Mouse (Mus musculus) hindbrain, embryonic 15.5 days (tissue): ENCODE measurements at regions not wholly inside any gene's neighbourhood (a gene's known extent, or its start where the extent isn't known, plus 50 kb on each side); places are given as distances from the start of the nearest gene placed in this dataset.

Experiments used
- ATAC-seq: fragments of 200-750 bp; cut with Nextera tagmentation; 2 replicates; pipeline ENCODE4 v1.8.0; 2017; ENCODE audit warnings: low read depth, moderate number of reproducible peaks, moderate TSS enrichment; ENCODE audit not compliant: low FRiP score
- H3K27ac ChIP-seq: fragments of 300-500 bp; sonication (generic); replicated peaks from 2 replicates; pipeline ENCODE4 v1.5.1; 2015; ENCODE audit warnings: mild to moderate bottlenecking, inconsistent platforms
- H3K27me3 ChIP-seq: fragments of 300-500 bp; sonication (generic); 2 replicates; pipeline ENCODE4 v1.6.1; 2015; ENCODE audit warnings: control low read depth, inconsistent platforms
- H3K36me3 ChIP-seq: fragments of 300-500 bp; sonication (generic); 2 replicates; pipeline ENCODE4 v1.6.1; 2015; ENCODE audit warnings: control low read depth, inconsistent platforms
- H3K4me1 ChIP-seq: fragments of 300-500 bp; sonication (generic); replicated peaks from 2 replicates; pipeline ENCODE4 v1.6.1; 2015; ENCODE audit warnings: control low read depth, inconsistent platforms
- H3K4me2 ChIP-seq: fragments of 300-500 bp; sonication (generic); 2 replicates; pipeline ENCODE4 v1.6.1; 2015; ENCODE audit warnings: moderate library complexity, mild to moderate bottlenecking, inconsistent platforms
- H3K4me3 ChIP-seq: fragments of 300-500 bp; sonication (generic); 2 replicates; pipeline ENCODE4 v1.5.1; 2015; ENCODE audit warnings: mild to moderate bottlenecking, inconsistent platforms
- H3K9ac ChIP-seq: fragments of 300-500 bp; sonication (generic); 2 replicates; pipeline ENCODE4 v1.6.1; 2015; ENCODE audit warnings: inconsistent platforms
- H3K9me3 ChIP-seq: fragments of 300-500 bp; sonication (generic); 2 replicates; pipeline ENCODE4 v1.6.1; 2016; ENCODE audit warnings: control low read depth, inconsistent platforms
- WGBS: fragments of 180-500 bp; shearing (Covaris S2); methylation state at CpG from one replicate; pipeline ENCODE4 v1.1.7; 2015; 5-methylcytosine and 5-hydroxymethylcytosine counted together

DNA sequence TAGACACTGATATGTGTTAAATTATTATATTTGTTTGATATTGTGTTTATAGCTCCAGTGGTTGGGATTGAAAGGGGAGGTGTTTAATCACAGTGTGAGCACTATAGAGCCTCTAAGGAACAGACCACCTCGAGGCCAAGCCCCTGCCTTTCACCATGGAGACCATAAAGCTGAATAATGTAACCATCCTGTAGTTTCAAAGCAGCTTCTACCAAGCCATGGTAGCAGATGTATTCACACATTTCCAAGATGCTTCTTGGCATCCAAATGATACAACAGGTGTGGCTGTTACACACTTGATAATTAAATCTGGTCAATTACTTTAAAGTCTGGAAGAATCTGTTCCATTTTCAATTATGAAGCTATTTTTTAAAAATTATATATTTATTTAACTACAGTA, 341.7 kb upstream of the Klf6 start:
- no peaks in the 10 kb centered on the region for H3K36me3 ChIP-seq
- WGBS, result 60% methylated on average over 1 of the region's 1 CpGs
- no peak overlapping the region for H3K4me3 ChIP-seq
- no peak overlapping the region for H3K27ac ChIP-seq
- no peaks in the 10 kb centered on the region for H3K9me3 ChIP-seq
- no peak for ATAC-seq
- H3K27me3 ChIP-seq, result no peaks in the 10 kb centered on the region
- H3K9ac ChIP-seq, result no peak overlapping the region
- H3K4me2 ChIP-seq, result no peak overlapping the region
- no peaks in the 10 kb centered on the region for H3K4me1 ChIP-seq

GRCm38 (mm10) chr13:5527400-5527799, 333.9 kb upstream of the Klf6 start:
- Histone ChIP-seq H3K9me3 (no peaks in the 10 kb centered on the region), H3K4me3 (no peak overlapping the region), H3K36me3 (no peaks in the 10 kb centered on the region), H3K9ac (no peak overlapping the region), H3K4me1 (no peaks in the 10 kb centered on the region), H3K27me3 (no peaks in the 10 kb centered on the region), H3K4me2 (no peak overlapping the region), H3K27ac (no peak overlapping the region)
- no peak for ATAC-seq
- 94% methylated on average over 1 of the region's 1 CpGs for WGBS

DNA sequence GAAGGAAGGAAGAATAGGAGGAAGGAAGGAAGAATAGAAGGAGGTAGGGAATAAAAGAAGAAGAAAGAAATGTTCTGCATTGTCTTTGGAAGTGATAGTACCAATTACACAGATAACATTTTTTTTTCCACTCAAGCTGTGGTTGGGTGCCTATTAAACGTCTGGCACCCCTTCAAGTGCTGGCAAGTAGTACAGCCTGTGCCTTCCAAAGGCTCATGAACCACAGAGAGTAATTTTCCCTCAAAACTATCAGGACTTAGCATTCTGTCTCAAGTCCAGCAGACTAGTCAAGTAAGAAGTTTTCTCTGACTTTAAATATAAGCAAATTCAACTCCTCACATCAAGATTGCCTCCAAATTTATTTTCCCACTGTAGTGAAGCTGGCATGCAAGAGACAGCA, 321.0 kb upstream of the Klf6 start:
- Histone ChIP-seq H3K4me3 (no peak overlapping the region), H3K36me3 (no peaks in the 10 kb centered on the region), H3K4me1 (no peaks in the 10 kb centered on the region), H3K9me3 (no peaks in the 10 kb centered on the region), H3K9ac (no peak overlapping the region), H3K27ac (no peak overlapping the region), H3K4me2 (no peak overlapping the region), H3K27me3 (no peaks in the 10 kb centered on the region)
- no peak for ATAC-seq
- WGBS, result 58% methylated on average over 1 of the region's 1 CpGs

DNA sequence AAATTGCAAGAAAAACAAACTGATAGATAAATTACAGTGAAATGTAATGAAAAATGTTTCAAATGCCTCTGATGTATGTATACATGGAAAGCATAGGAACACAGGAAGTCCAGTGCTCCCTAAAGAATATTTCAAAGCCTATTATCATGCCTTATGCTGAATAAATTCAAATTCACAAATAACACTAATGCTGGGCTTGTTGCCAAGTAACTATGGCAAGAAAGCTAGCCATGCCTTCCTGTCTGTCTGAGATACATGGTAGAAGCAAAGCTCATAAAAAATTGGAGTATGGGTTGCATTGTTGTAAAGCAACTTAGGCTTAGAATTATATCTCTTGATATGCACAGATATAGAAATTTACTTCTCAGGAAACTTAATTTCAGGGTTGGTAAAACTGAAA, 315.8 kb upstream of the Klf6 start:
- Histone ChIP-seq H3K4me1 (no peaks in the 10 kb centered on the region), H3K4me3 (no peak overlapping the region), H3K36me3 (no peaks in the 10 kb centered on the region), H3K9me3 (no peaks in the 10 kb centered on the region), H3K4me2 (no peak overlapping the region), H3K9ac (no peak overlapping the region), H3K27me3 (no peaks in the 10 kb centered on the region), H3K27ac (no peak overlapping the region)
- ATAC-seq, result no peak

DNA sequence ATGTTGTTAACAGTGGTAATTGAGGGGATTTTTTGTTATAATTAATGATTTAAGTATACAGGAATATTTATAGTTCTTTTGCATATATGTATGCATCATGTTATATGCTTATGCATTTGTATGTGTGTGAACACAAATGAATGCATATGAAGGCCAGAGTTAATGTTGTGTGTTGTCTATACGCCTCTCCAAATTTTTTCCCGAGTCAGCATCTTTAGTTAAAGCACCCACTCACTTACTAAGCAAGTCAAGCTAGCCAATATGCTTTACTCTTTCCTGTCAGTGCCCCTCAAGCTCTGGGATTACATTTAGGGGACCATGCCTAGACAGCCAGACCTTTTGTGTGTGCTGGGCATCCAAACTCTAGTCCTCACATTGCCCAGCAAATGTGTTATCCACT, 315.3 kb upstream of the Klf6 start:
- ATAC-seq, result no peak
- WGBS, result 92% methylated on average over 2 of the region's 2 CpGs
- Histone ChIP-seq H3K27ac (no peak overlapping the region), H3K4me1 (no peaks in the 10 kb centered on the region), H3K4me2 (no peak overlapping the region), H3K36me3 (no peaks in the 10 kb centered on the region), H3K27me3 (no peaks in the 10 kb centered on the region), H3K9me3 (no peaks in the 10 kb centered on the region), H3K4me3 (no peak overlapping the region), H3K9ac (no peak overlapping the region)

- Histone ChIP-seq H3K9ac (no peak overlapping the region), H3K4me2 (no peak overlapping the region), H3K27me3 (no peaks in the 10 kb centered on the region), H3K4me1 (no peaks in the 10 kb centered on the region), H3K27ac (no peak overlapping the region), H3K4me3 (no peak overlapping the region), H3K9me3 (no peaks in the 10 kb centered on the region), H3K36me3 (no peaks in the 10 kb centered on the region)
- 77% methylated on average over 1 of the region's 1 CpGs for WGBS
- no peak for ATAC-seq
Observed at GRCm38 (mm10) chr13:5546937-5547336, 314.3 kb upstream of the Klf6 start.

DNA sequence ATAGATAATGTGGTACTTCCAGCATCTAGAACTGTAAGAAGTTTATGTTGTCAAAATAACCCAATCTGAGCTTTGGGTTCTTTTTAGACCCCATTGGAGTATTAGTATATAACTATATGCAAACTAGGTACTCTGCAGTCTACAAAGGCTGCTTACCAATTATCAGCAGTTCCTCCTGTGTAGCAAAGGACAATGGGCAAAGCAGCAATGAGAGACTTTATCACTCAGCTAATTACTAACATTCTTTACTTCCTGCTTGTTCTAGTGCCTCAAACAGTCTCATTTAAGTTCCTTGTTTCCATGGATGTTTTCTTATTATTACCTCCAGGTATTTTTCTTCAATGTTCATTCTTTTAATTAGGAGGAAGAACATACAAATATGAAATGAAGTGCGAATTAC, 312.5 kb upstream of the Klf6 start:
- no peak for ATAC-seq
- no peak overlapping the region for H3K27ac ChIP-seq
- WGBS, result 89% methylated on average over 1 of the region's 1 CpGs

DNA sequence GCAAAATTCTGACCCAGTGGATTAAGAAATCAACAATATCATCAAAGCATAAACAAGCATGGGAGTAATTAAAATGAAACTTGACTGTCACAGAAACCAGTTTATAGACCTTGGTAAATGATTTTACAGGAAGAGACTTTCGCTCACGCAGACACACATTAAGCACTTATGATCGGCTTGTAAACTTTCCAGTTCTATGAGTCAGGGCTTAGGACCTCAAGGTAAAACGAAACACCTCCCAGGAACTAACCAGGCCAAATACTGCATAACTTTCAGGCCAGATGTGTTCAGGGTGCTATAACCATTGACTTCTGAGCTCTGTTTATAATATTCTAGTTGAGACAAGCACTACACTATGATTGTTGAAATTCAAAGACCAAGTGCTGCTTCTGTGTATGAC, 312.1 kb upstream of the Klf6 start:
- Histone ChIP-seq H3K36me3 (no peaks in the 10 kb centered on the region), H3K9ac (no peak overlapping the region), H3K4me3 (no peak overlapping the region), H3K4me2 (no peak overlapping the region), H3K27ac (no peak overlapping the region), H3K9me3 (no peaks in the 10 kb centered on the region), H3K27me3 (no peaks in the 10 kb centered on the region), H3K4me1 (no peaks in the 10 kb centered on the region)
- 93% methylated on average over 4 of the region's 4 CpGs for WGBS
- ATAC-seq, result no peak

More for the DNA sequence above, 312.5 kb upstream of the Klf6 start:
- H3K4me2 ChIP-seq, result no peak overlapping the region
- no peaks in the 10 kb centered on the region for H3K36me3 ChIP-seq
- no peak overlapping the region for H3K4me3 ChIP-seq
- H3K9ac ChIP-seq, result no peak overlapping the region
- no peaks in the 10 kb centered on the region for H3K27me3 ChIP-seq
- H3K4me1 ChIP-seq, result no peaks in the 10 kb centered on the region
- H3K9me3 ChIP-seq, result no peaks in the 10 kb centered on the region

- Histone ChIP-seq H3K4me2 (no peak overlapping the region), H3K4me3 (no peak overlapping the region), H3K36me3 (no peaks in the 10 kb centered on the region), H3K9ac (no peak overlapping the region), H3K9me3 (no peaks in the 10 kb centered on the region), H3K4me1 (no peaks in the 10 kb centered on the region), H3K27me3 (no peaks in the 10 kb centered on the region), H3K27ac (no peak overlapping the region)
- 97% methylated on average over 7 of the region's 7 CpGs for WGBS
- ATAC-seq, result no peak
Observed at GRCm38 (mm10) chr13:5549747-5550146, 311.5 kb upstream of the Klf6 start.

DNA sequence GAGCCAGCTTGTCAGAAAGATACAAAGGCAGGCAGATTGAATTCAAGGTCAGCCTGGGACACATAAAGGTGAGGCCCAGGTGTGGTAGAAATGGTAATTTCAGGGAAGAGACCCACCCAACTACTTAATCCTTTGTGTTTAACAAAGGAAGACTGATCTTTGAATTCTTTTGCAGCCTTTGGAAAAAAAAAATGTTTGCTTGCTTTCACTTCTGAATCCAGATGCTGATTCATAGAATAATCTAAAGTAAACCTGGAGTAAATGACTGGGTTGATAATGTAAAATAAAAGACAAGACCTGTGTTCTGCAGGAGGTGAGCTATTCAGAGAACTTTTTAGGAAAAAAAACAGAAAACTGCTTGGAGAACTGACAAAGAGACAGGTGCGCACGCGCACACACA, 310.9 kb upstream of the Klf6 start:
- Histone ChIP-seq H3K4me1 (no peaks in the 10 kb centered on the region), H3K9ac (no peak overlapping the region), H3K9me3 (no peaks in the 10 kb centered on the region), H3K4me3 (no peak overlapping the region), H3K27ac (no peak overlapping the region), H3K36me3 (no peaks in the 10 kb centered on the region), H3K27me3 (no peaks in the 10 kb centered on the region), H3K4me2 (no peak overlapping the region)
- no peak for ATAC-seq
- 100% methylated on average over 3 of the region's 3 CpGs for WGBS

GRCm38 (mm10) chr13:5551131-5551530, 310.2 kb upstream of the Klf6 start:
- H3K9ac ChIP-seq, result no peak overlapping the region
- H3K27me3 ChIP-seq, result no peaks in the 10 kb centered on the region
- H3K4me1 ChIP-seq, result no peaks in the 10 kb centered on the region
- no peak for ATAC-seq
- H3K4me3 ChIP-seq, result no peak overlapping the region
- WGBS, result 88% methylated on average over 4 of the region's 4 CpGs
- no peak overlapping the region for H3K27ac ChIP-seq
- no peak overlapping the region for H3K4me2 ChIP-seq
- no peaks in the 10 kb centered on the region for H3K36me3 ChIP-seq
- H3K9me3 ChIP-seq, result no peaks in the 10 kb centered on the region

DNA sequence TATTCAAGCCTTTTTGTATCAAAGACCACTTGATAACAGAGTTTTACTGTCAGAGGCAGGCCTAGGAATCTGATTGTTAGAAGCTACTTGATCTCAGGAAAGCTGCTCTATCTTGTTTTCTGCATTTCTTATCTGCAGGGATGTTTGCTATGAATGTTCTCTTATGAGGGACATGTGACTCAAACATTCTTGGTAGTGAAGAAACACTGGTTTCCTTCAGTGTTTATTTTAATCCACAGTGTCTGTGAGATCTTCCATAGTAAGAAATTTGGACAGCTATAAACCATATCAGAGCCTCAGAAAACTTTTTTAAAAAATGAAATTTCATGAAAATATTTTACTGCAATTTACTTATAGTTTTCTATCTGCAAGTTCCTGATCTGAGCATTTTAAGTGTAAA, 307.8 kb upstream of the Klf6 start:
- Histone ChIP-seq H3K27me3 (no peaks in the 10 kb centered on the region), H3K4me3 (no peak overlapping the region), H3K36me3 (no peaks in the 10 kb centered on the region), H3K4me1 (no peaks in the 10 kb centered on the region), H3K27ac (no peak overlapping the region), H3K4me2 (no peak overlapping the region), H3K9me3 (no peaks in the 10 kb centered on the region), H3K9ac (no peak overlapping the region)
- no peak for ATAC-seq

GRCm38 (mm10) chr13:5558095-5558494, 303.2 kb upstream of the Klf6 start:
- no peak overlapping the region for H3K4me2 ChIP-seq
- no peaks in the 10 kb centered on the region for H3K36me3 ChIP-seq
- no peak overlapping the region for H3K4me3 ChIP-seq
- no peak overlapping the region for H3K27ac ChIP-seq
- H3K9ac ChIP-seq, result no peak overlapping the region
- H3K9me3 ChIP-seq, result no peaks in the 10 kb centered on the region
- no peaks in the 10 kb centered on the region for H3K4me1 ChIP-seq
- no peaks in the 10 kb centered on the region for H3K27me3 ChIP-seq
- ATAC-seq, result no peak

- 80% methylated on average over 2 of the region's 2 CpGs for WGBS
- Histone ChIP-seq H3K4me2 (no peak overlapping the region), H3K27ac (no peak overlapping the region), H3K4me1 (no peaks in the 10 kb centered on the region), H3K9me3 (no peaks in the 10 kb centered on the region), H3K27me3 (no peaks in the 10 kb centered on the region), H3K4me3 (no peak overlapping the region), H3K36me3 (no peaks in the 10 kb centered on the region), H3K9ac (no peak overlapping the region)
- no peak for ATAC-seq
Observed at GRCm38 (mm10) chr13:5566479-5566878, 294.8 kb upstream of the Klf6 start.
